11 mouse cellular contexts compared by ENCODE assay signal in the genomic region with DNA sequence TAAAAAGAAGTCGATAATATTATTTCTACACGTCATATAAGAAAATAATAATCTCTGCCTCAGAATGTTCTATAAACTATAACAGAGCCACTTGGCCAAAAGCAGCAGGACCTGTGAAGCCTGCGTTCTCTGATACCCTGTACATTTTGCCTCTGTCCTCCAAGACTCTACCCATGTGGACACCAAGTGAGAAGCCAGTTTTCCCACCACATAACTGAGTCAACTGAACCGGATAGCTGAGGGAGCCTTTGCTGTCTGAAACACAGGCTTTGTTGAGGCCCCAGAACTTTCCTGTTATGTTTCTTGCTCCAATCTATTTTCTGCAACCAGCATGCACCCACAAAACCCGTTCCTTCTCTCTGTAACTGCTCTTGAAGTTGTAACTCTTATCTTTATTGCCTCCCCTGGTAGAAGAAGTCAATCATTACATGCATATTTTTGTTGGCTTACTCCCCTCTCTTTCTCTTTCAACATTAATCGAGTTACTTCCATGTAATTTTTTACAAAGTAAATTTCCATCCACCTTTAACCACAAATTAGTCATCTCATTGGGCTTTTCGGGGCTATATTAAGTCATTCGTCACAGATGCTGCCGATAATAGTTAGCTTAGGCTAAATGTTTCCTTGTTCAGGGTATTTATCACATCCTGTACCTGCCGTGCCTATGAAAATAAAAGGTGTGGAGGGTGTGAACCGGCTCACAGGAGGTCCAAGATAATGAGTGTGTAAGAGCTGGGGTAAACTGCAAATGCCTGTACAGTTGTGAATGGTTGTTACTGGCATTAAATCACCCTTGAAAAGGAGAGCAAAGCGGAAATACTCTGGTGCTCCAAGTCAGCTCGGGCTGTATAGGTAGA. TPM values are rescaled to one million over a fixed set of nuclear protein-coding genes. Genes with fewer than 3 reads are reported as not detected.
DNase-seq lines count a peak whose midpoint lies in the region; ATAC-seq lines count a peak whose summit lies in the region.
"Had no signal": no experiment of that assay in that cellular context is flagged by ENCODE, and none has a peak within 500 bp of the region (broad histone marks: within the 10 kb centered on the region; RNA-seq: fewer than 3 reads in every experiment).

No protein-coding gene starts in this region.

- intact Hi-C loops in heart, postnatal 14 days (cut with DNase I) = loop anchor here (2.0 kb wide), 1 partner anchor 19 kb away; no protein-coding TSS in a partner anchor

- peak; percentile 2 for DNase-seq in CD4-positive helper T cell, adult 2 months (ENCODE audit: low read depth, low spot score)
- DNase-seq in natural killer cell, adult 2 months (ENCODE audit: low spot score in 2 of 2) = peak; percentile 3 to 4
- no peak for DNase-seq in right cerebral cortex, postnatal 10 days (ENCODE audit: low spot score in 2 of 2)
- DNase-seq in heart, postnatal 14 days = no peak
- DNase-seq in heart, adult 18-20 months = no peak
- DNase-seq: layer of hippocampus, adult 9-11 months had no signal

- H3K27me3 ChIP-seq in kidney, embryonic 15.5 days = no peaks in the 10 kb centered on the region
- H3K27me3 ChIP-seq: hindbrain, embryonic 15.5 days; midbrain, embryonic 12.5 days had no signal

- H3K4me1 ChIP-seq in kidney, embryonic 15.5 days = peaks cover 2% of the 10 kb centered on the region; the same call in 1 of the 2 replicates
- H3K4me1 ChIP-seq: hindbrain, embryonic 15.5 days; midbrain, embryonic 12.5 days had no signal

- 49% methylated on average over 13 of the region's 13 CpGs for WGBS in kidney, embryonic 15.5 days

- no peak overlapping the region for H3K4me3 ChIP-seq in kidney, embryonic 15.5 days (replicated peaks)
- H3K4me3 ChIP-seq: hindbrain, embryonic 15.5 days; midbrain, embryonic 12.5 days had no signal

- H3K9me3 ChIP-seq in kidney, embryonic 15.5 days (replicated peaks) = no peaks in the 10 kb centered on the region
- H3K9me3 ChIP-seq: hindbrain, embryonic 15.5 days; midbrain, embryonic 12.5 days had no signal

- H3K27ac ChIP-seq in kidney, embryonic 15.5 days = peak overlapping the region; percentile 55
- H3K27ac ChIP-seq: hindbrain, embryonic 15.5 days; liver, embryonic 14.5 days; midbrain, embryonic 12.5 days had no signal

- 0 out of 2 replicates have a peak, but pooled peaks have one; percentile 56 for ATAC-seq in common myeloid progenitor, adult 5-6 weeks (replicated peaks; ENCODE audit: low read depth, poor library complexity, severe bottlenecking)
- ATAC-seq in kidney, embryonic 15.5 days (replicated peaks; ENCODE audit: low FRiP score) = peak; percentile 77

- no peak overlapping the region for H3K9ac ChIP-seq in kidney, embryonic 15.5 days
- H3K9ac ChIP-seq: hindbrain, embryonic 15.5 days; liver, embryonic 14.5 days; midbrain, embryonic 12.5 days had no signal

- no peaks in the 10 kb centered on the region for H3K36me3 ChIP-seq in kidney, embryonic 15.5 days
- H3K36me3 ChIP-seq: hindbrain, embryonic 15.5 days; midbrain, embryonic 12.5 days had no signal

- no peak overlapping the region for H3K4me2 ChIP-seq in kidney, embryonic 15.5 days
- H3K4me2 ChIP-seq: hindbrain, embryonic 15.5 days; midbrain, embryonic 12.5 days had no signal

RNA-seq across cellular contexts. Expression of gene Hs3st1, which starts 39.4 kb away (rescaled TPM):
- 1.2 and 1.5 TPM in 2 replicates for total RNA-seq in common myeloid progenitor, adult 5-6 weeks (2017)
- 4.4 and 5.7 TPM in 2 replicates for polyA plus RNA-seq in kidney, embryonic 15.5 days (2015; fragmentation: Nextera tagmentation; extraction: Ambion mirVana)
- total RNA-seq in heart, postnatal 14 days (2021) = 10 to 100 TPM in 1 of 2 experiments, 1 to 10 TPM in 1; 8.1 to 11.2 TPM
- total RNA-seq in heart, adult 18-20 months (2021) = 1 to 10 TPM; 4.4 to 5.0 TPM

Comparison
In these comparisons a context has a peak if more than half of its experiments do, and no peak if none do; other contexts are left out.
1. DNase-seq: peak in CD4-positive helper T cell, adult 2 months (single experiment) and natural killer cell, adult 2 months (2 of 2); none in right cerebral cortex, postnatal 10 days (0 of 2), heart, postnatal 14 days (0 of 2) and heart, adult 18-20 months (0 of 2).